Mouse (Mus musculus): ENCODE data around the gene Fth1.
"Not testable (repeated sequence)": the region's sequence is repeated elsewhere in the genome, so short reads cannot be mapped to it uniquely, and the experiment has no call there.

Fth1 gene
- long read RNA-seq, experiment 1, transcript Fth1-208 (3 exons, 2,062 nt), result minor isoform, 15 of 7,794 reads
- long read RNA-seq, experiment 1, transcript Fth1-201 (4 exons, 929 nt), result major isoform, 7,711 of 7,794 reads
- long read RNA-seq, experiment 1, partial matches to known transcripts, result 11 of 7,794 reads
- long read RNA-seq, experiment 1, other reads (novel, unspliced or antisense), result 57 of 7,794 reads
- long read RNA-seq, experiment 2, transcript Fth1-208 (3 exons, 2,062 nt), result minor isoform, 13 of 7,294 reads
- long read RNA-seq, experiment 2, transcript Fth1-201 (4 exons, 929 nt), result major isoform, 7,208 of 7,294 reads
- long read RNA-seq, experiment 2, partial matches to known transcripts, result 11 of 7,294 reads
- long read RNA-seq, experiment 2, other reads (novel, unspliced or antisense), result 61 of 7,294 reads

- intact Hi-C loops (cut with DNase I), result no loop called here
Measured at GRCm38 (mm10) chr19:9980258-9980657, at the start of gene Fth1. TSS of gene Fth1 (plus strand) at chr19:9980598.

DNA sequence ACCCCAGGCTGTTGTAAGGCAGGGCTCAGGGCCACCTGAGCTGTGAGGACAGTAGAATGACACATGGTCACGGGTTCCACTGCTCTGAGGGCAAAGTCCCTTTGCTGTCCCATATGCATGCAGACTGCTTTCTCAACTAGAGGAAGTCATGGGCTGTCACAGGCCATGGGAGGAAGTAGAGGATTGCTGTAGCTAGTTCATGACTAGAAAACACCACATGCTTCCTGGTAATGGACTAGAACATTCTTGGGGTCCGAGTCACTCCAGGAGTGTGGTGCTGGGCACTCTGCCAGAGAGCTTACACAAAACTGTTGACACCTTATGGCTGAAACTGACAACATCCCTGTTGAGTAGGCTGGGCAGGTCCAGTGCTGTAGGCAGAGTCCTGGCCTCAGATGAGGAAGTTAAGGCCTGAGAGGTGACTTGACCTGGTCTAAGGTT lies 49.2 kb upstream of the Fth1 start:
- intact Hi-C loops (cut with DNase I), result not testable (repeated sequence)

DNA sequence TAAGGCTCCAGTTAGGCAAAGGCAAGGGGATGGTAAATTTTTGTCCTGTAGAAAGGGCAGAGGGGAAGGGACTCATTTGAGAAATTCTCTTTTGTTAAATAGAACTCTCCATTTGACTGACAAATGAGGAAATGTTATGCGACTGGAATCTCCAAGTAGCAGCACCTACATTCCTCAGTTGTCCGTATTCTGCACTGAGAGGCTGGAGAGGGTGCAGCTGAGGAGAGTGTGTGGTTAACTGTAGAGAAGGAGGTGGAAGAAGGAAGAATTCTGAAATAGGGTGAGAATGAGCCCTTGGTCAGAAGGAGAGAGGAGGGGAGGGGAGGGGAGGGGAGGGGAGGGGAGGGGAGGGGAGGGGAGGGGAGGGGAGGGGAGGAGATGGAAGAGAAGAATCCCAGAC lies 46.5 kb upstream of the Fth1 start:
- intact Hi-C loops (cut with DNase I), result no loop called here

GRCm38 (mm10) chr19:9936579-9936978 lies 43.8 kb upstream of the Fth1 start:
- intact Hi-C loops (cut with DNase I), result no loop called here

DNA sequence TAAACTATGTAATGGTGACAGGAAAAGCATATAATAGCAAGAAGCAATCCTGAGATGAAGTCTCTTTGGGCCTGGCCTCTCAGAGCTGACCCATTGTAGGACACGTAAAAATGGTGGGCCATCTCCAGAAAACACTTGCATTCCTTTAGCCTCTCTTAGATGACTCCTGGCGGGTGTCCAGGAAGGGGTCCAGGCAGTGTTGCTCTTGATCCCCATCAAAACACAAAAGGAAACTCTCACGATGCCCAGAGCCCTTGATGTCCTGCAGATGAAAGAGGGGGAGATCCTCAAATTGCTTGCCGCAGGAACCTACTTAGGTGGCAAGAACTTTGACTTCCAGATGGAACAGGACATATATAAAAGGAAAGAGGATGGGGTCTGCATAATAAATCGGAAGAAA lies 43.0 kb upstream of the Fth1 start:
- intact Hi-C loops (cut with DNase I), result no loop called here

- intact Hi-C loops (cut with DNase I), result no loop called here
Measured at GRCm38 (mm10) chr19:9938156-9938823, 42.1 kb upstream of the Fth1 start.

DNA sequence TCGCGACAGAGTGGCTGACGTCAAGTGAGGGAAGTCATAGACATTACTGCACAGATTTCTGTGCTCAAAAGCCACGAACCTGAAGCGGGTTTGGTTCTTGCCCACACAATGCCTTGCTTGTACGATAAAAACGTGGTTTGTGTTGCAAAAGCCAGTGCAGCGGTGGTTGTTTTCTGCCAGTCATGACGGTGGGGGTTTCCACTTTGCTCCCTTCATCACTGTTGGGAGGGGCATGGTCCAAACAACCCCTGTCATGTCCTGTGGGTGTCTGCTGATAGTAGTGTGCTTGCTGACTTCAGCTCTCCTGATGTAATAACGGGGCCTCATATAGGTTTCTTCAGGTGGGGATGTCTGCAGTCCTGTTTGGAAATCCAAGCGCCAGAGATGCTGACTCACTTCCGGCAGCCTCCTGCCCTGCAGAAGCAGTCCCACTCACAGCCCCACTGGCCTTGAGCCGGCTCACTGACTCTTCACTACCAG lies 41.5 kb upstream of the Fth1 start:
- intact Hi-C loops (cut with DNase I), result no loop called here

- intact Hi-C loops (cut with DNase I), result no loop called here
Measured at GRCm38 (mm10) chr19:9939841-9940240, 40.6 kb upstream of the Fth1 start.

DNA sequence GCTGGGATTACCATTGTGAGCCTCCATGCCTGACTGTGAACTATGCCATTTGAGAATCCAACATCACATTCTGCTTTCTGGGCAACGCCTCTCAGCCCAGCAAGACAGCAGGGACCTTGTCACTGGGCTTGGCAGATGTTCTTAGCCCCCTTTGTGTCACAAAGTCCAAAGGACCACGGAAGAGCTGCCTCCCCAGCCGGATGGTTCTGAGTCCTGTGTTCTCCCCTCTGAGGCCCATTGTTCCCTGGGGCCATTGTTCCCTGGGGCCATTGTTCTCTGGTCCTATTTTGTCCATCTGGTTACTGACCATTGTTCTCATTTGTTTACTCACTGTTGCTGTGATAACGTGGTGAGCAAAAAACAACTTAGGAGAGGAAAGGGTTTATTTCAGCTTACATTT lies 39.5 kb upstream of the Fth1 start:
- intact Hi-C loops (cut with DNase I), result no loop called here

GRCm38 (mm10) chr19:9941809-9942208 lies 38.6 kb upstream of the Fth1 start:
- intact Hi-C loops (cut with DNase I), result no loop called here

DNA sequence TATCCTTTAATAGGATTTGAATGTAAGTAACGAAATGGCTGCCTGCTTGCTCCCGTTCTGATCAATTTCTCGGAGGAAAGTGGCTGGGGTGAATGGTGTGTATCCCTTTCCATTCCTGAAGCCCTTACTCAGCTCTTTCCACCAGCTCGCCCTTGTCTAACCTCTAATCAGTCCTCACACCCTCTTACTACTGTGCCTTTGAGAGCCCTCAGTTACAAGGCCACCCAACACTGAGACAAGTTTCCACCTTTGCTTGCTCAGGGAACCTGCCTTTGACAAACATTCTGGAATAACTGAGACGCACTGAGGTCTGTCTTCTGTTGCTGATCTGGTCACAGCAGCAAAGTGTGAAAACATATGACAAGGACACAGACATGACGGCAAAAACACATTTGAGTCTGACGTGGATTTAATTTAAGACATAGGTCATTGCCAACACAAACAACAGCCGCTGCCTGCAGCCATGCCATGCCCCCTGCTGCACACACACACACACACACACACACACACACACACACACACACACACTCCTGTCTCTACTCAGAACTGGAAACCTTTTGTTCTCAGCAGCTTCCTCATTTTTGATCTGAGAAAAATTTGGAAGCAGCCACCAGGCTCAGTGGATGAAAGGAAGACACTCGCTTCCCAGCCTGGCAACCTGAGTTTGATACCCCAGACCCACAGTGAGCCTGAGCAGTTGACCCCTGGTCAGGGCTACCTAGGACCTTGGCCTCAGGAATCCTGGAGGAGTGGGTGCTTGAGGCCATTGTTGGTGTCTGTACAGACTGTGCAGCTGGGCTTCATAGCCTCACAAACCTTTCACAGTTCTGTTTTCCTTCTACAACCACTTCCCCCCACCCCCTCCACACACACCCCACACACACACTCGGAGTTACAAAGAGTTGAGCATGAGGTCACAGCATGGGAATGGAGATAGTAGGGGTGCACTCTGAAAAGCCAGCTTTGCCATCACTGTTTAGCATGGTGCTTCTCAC lies 37.6 kb upstream of the Fth1 start:
- intact Hi-C loops (cut with DNase I), result no loop called here

DNA sequence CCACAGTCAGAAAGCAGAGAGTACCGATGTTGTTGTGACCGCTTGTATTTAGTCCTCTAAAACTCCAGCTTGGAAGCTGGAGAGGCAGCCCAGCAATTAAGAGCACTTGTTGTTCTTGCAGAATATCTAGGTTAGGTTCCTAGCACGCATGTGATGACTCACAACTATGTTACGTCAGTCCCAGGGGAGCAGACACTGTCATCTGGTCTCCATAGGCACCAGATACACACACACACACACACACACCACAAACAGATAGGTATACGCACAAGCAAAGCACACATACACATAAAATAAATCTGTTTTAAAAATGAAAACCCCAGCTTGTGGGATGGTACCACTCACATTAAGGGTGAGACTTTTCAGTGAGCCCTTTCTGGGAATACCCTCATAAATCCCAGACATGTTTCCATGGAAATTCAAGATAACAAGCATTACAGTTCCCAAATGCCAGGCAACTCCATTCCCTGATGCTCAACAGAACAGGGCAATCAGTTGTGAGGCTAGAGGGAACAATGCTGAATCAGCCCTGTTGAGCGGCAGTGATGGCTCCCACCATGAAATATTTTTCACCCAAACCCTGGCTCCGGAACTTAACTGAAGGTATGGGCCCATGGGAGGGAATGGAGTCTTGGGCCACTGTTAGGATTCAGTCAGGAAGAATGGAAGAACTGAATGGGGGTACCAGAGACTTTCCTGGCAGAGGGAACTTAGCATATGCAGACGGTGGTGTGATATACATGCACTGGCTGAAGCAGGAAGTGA lies 34.4 kb upstream of the Fth1 start:
- intact Hi-C loops (cut with DNase I), result no loop called here

GRCm38 (mm10) chr19:9946986-9947385 lies 33.4 kb upstream of the Fth1 start:
- intact Hi-C loops (cut with DNase I), result no loop called here

- intact Hi-C loops (cut with DNase I), result no loop called here
Measured at GRCm38 (mm10) chr19:9952390-9952789, 28.0 kb upstream of the Fth1 start.

DNA sequence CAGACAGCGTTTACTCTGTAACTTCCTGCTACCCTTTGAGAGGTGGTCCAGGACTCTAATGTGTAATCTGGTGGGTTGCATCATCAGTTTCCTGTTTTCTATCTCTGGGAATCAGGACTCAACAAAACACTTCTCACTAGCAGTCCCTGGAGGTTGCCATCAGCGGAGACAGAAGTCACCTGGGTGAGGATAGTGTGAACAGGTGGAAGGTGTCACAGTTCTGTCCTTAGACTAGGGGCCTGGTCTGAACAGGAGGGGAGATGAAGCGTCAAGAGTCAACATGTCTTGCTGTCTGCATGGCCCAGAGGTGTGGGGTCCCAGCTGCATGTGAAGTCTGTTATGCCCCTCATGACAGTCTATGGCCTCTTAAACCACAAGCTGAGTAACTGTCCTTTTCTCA lies 27.5 kb upstream of the Fth1 start:
- intact Hi-C loops (cut with DNase I), result no loop called here

DNA sequence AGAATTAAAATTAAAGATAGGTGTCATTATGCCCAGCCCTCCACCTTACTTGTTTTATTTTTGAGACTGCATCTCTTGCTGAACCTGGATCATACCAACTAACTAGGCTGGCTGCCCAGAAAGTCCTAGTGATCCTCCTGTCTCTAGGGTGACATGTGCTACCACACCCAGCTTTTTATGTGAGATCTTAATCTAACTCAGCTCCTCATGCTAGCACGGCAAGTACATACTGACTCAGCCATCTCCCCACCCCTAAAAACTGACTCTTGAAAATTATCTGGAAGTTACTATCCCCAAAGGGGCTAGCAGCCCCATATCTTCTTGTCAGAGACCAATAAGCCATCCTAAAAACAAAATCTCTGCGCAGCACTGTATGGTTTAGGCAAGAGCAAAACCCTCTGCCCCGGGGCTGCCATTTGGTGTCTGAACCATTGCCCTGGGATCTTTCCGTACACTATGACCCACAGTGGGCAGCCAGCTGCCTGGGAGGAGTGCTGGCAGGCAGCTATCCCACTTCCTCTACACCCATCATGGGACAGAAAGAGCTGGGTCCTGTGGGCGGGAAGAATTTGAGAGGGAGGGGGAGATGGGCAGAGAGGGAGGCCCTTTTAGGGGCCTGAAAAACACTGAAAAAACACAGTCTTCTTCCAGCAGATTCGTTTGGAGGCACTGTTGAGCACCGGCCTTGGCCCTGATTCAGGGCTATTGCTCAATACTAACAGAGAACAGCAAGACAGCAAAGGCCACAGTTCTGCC lies 26.2 kb upstream of the Fth1 start:
- intact Hi-C loops (cut with DNase I), result no loop called here

- intact Hi-C loops (cut with DNase I), result no loop called here
Measured at GRCm38 (mm10) chr19:9954811-9955202, 25.6 kb upstream of the Fth1 start.

- intact Hi-C loops (cut with DNase I), result no loop called here
Measured at GRCm38 (mm10) chr19:9955438-9955837, 25.0 kb upstream of the Fth1 start.

DNA sequence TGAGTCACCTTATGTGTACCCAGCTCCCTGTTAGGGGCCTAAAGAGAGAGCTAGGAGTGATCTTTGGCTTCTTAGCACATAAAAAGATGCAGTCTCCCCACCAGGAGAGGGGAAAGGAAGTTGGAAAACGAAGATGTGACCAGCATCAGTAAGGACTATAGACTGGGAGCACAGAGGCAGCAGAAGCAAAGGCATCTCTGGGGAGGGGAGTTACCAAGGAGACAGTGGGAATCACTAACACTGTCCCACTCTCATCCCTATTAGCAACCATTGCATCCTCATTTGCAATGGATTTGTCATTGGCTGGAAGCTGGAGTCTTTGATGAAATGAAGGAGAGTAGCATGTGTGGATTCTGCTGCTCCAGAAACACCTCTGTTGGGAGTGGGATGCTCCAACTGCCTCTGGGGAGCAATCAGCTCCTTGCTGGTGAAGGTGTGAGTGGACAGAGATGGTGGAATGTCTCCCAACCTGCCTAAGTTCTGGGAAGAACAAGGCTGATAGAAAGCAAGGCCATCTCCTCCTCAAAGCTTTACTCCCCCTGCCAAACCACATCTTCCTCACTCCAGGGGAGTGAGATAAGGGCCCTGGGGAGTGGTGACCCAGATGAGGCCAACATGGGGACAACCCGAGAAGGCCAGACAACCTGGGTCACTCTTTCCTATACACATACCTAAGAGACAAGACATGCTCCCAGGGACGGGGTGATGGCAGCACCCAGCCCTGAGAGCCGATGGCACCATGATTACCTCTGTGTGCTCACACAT lies 23.6 kb upstream of the Fth1 start:
- intact Hi-C loops (cut with DNase I), result no loop called here

Measured in adrenal gland (tissue).